Mouse (Mus musculus): ENCODE data around the gene Cpsf3. TPM values are rescaled to one million over a fixed set of nuclear protein-coding genes. Genes with fewer than 3 reads are reported as not detected.
A peak's percentile ranks its signal among the peaks of the same experiment; 100 is the strongest.

The Cpsf3 gene
- polyA plus RNA-seq, 1 experiment = 58.0 TPM

GRCm38 (mm10) chr12:21265501-21265900 lies 19.7 kb upstream of the Cpsf3 start:
- H3K4me3 ChIP-seq (ENCODE audit: insufficient read depth, low read length) = no peak overlapping the region
- TF ChIP-seq POLR2A (IDR thresholded peaks at IDR 0.05; ENCODE audit: extremely low read depth, insufficient read depth, low read length) (no peak), CTCF (IDR thresholded peaks at IDR 0.05; ENCODE audit: extremely low read depth, insufficient read depth, low read length) (no peak)
- H3K27ac ChIP-seq (ENCODE audit: insufficient read depth, low read length) = no peak overlapping the region
- H3K4me1 ChIP-seq (ENCODE audit: control insufficient read depth, insufficient read depth, low read length) = no peaks in the 10 kb centered on the region

- Histone ChIP-seq H3K4me1 (ENCODE audit: control insufficient read depth, insufficient read depth, low read length) (no peaks in the 10 kb centered on the region), H3K4me3 (ENCODE audit: insufficient read depth, low read length) (no peak overlapping the region), H3K27ac (ENCODE audit: insufficient read depth, low read length) (no peak overlapping the region)
- TF ChIP-seq POLR2A (IDR thresholded peaks at IDR 0.05; ENCODE audit: extremely low read depth, insufficient read depth, low read length) (no peak), CTCF (IDR thresholded peaks at IDR 0.05; ENCODE audit: extremely low read depth, insufficient read depth, low read length) (peak; percentile 66)
Observed at GRCm38 (mm10) chr12:21265946-21266783, 19.0 kb upstream of the Cpsf3 start.

GRCm38 (mm10) chr12:21266784-21267098 lies 18.4 kb upstream of the Cpsf3 start:
- Histone ChIP-seq H3K4me1 (ENCODE audit: control insufficient read depth, insufficient read depth, low read length) (no peaks in the 10 kb centered on the region), H3K4me3 (ENCODE audit: insufficient read depth, low read length) (no peak overlapping the region), H3K27ac (ENCODE audit: insufficient read depth, low read length) (no peak overlapping the region)
- TF ChIP-seq POLR2A (IDR thresholded peaks at IDR 0.05; ENCODE audit: extremely low read depth, insufficient read depth, low read length) = no peak
- TF ChIP-seq CTCF (IDR thresholded peaks at IDR 0.05; ENCODE audit: extremely low read depth, insufficient read depth, low read length) = no peak

- Histone ChIP-seq H3K4me3 (ENCODE audit: insufficient read depth, low read length) (no peak overlapping the region), H3K4me1 (ENCODE audit: control insufficient read depth, insufficient read depth, low read length) (no peaks in the 10 kb centered on the region), H3K27ac (ENCODE audit: insufficient read depth, low read length) (no peak overlapping the region)
- TF ChIP-seq CTCF (IDR thresholded peaks at IDR 0.05; ENCODE audit: extremely low read depth, insufficient read depth, low read length) (no peak), POLR2A (IDR thresholded peaks at IDR 0.05; ENCODE audit: extremely low read depth, insufficient read depth, low read length) (no peak)
Observed at GRCm38 (mm10) chr12:21268083-21268616, 17.0 kb upstream of the Cpsf3 start.

GRCm38 (mm10) chr12:21274446-21274845 lies 10.7 kb upstream of the Cpsf3 start:
- Histone ChIP-seq H3K27ac (ENCODE audit: insufficient read depth, low read length) (no peak overlapping the region), H3K4me3 (ENCODE audit: insufficient read depth, low read length) (no peak overlapping the region), H3K4me1 (ENCODE audit: control insufficient read depth, insufficient read depth, low read length) (no peaks in the 10 kb centered on the region)
- TF ChIP-seq CTCF (IDR thresholded peaks at IDR 0.05; ENCODE audit: extremely low read depth, insufficient read depth, low read length) (no peak), POLR2A (IDR thresholded peaks at IDR 0.05; ENCODE audit: extremely low read depth, insufficient read depth, low read length) (no peak)

GRCm38 (mm10) chr12:21277352-21277864 lies 7.8 kb upstream of the Cpsf3 start:
- TF ChIP-seq POLR2A (IDR thresholded peaks at IDR 0.05; ENCODE audit: extremely low read depth, insufficient read depth, low read length) (no peak), CTCF (IDR thresholded peaks at IDR 0.05; ENCODE audit: extremely low read depth, insufficient read depth, low read length) (no peak)
- H3K4me1 ChIP-seq (ENCODE audit: control insufficient read depth, insufficient read depth, low read length) = no peaks in the 10 kb centered on the region
- no peak overlapping the region for H3K27ac ChIP-seq (ENCODE audit: insufficient read depth, low read length)
- H3K4me3 ChIP-seq (ENCODE audit: insufficient read depth, low read length) = no peak overlapping the region

GRCm38 (mm10) chr12:21285508-21286242 lies 484 bp downstream of the Cpsf3 start:
- Histone ChIP-seq H3K4me1 (ENCODE audit: control insufficient read depth, insufficient read depth, low read length) (peaks cover 6% of the 10 kb centered on the region), H3K27ac (ENCODE audit: insufficient read depth, low read length) (peak overlapping the region; percentile 91), H3K4me3 (ENCODE audit: insufficient read depth, low read length) (peak overlapping the region; percentile 97)
- TF ChIP-seq POLR2A (IDR thresholded peaks at IDR 0.05; ENCODE audit: extremely low read depth, insufficient read depth, low read length) = no peak
- TF ChIP-seq CTCF (IDR thresholded peaks at IDR 0.05; ENCODE audit: extremely low read depth, insufficient read depth, low read length) = no peak

GRCm38 (mm10) chr12:21286243-21286622 lies 1.0 kb downstream of the Cpsf3 start, which contains the start of gene Itgb1bp1:
TSS of gene Itgb1bp1 (minus strand) at chr12:21286284.
- H3K4me1 ChIP-seq (ENCODE audit: control insufficient read depth, insufficient read depth, low read length) = peaks cover 6% of the 10 kb centered on the region
- peak within 1 kb of the TSS; percentile 97 for H3K4me3 ChIP-seq (ENCODE audit: insufficient read depth, low read length)
- H3K27ac ChIP-seq (ENCODE audit: insufficient read depth, low read length) = peak within 1 kb of the TSS; percentile 91
- TF ChIP-seq CTCF (IDR thresholded peaks at IDR 0.05; ENCODE audit: extremely low read depth, insufficient read depth, low read length) = no peak
- peak; percentile 48; the same call in 1 of the 2 replicates for TF ChIP-seq POLR2A (IDR thresholded peaks at IDR 0.05; ENCODE audit: extremely low read depth, insufficient read depth, low read length)

Data from cortical plate, adult 2 months (tissue).